Mouse (Mus musculus): ENCODE data around the gene Fpr3.
"Not testable (repeated sequence)": the region's sequence is repeated elsewhere in the genome, so short reads cannot be mapped to it uniquely, and the experiment has no call there.

Gene Fpr3

GRCm38 (mm10) chr17:17887774-17888248 is at the start of gene Fpr3, which contains the start of gene Fpr2:
Fpr3 (plus strand) TSS chr17:17887852.
Fpr2 (plus strand) TSS chr17:17887824.
- DNase-seq (ENCODE audit: low read depth, low spot score) = no peak

- DNase-seq (ENCODE audit: low read depth, low spot score) = peak; percentile 92
These were observed 49.5 kb upstream of the Fpr3 start for GRCm38 (mm10) chr17:17837919-17838701.

- no peak for DNase-seq (ENCODE audit: low read depth, low spot score)
These were observed 48.4 kb upstream of the Fpr3 start for GRCm38 (mm10) chr17:17839276-17839675.

GRCm38 (mm10) chr17:17840796-17841195 is 46.9 kb upstream of the Fpr3 start:
- no peak for DNase-seq (ENCODE audit: low read depth, low spot score)

- no peak for DNase-seq (ENCODE audit: low read depth, low spot score)
These were observed 44.0 kb upstream of the Fpr3 start for GRCm38 (mm10) chr17:17843534-17844261.

GRCm38 (mm10) chr17:17844606-17845005 is 43.0 kb upstream of the Fpr3 start:
- not testable (repeated sequence) for DNase-seq (ENCODE audit: low read depth, low spot score)

GRCm38 (mm10) chr17:17845187-17846027 is 42.2 kb upstream of the Fpr3 start:
- DNase-seq (ENCODE audit: low read depth, low spot score) = no peak

- DNase-seq (ENCODE audit: low read depth, low spot score) = no peak
These were observed 38.7 kb upstream of the Fpr3 start for GRCm38 (mm10) chr17:17848988-17849387.

- no peak for DNase-seq (ENCODE audit: low read depth, low spot score)
These were observed 37.5 kb upstream of the Fpr3 start for GRCm38 (mm10) chr17:17849906-17850712.

GRCm38 (mm10) chr17:17855064-17855838 is 32.4 kb upstream of the Fpr3 start, which contains the start of gene Has1:
Has1 (minus strand) TSS chr17:17855205.
- no peak for DNase-seq (ENCODE audit: low read depth, low spot score)

GRCm38 (mm10) chr17:17856612-17857011 is 31.0 kb upstream of the Fpr3 start:
- DNase-seq (ENCODE audit: low read depth, low spot score) = no peak

GRCm38 (mm10) chr17:17857446-17857845 is 30.2 kb upstream of the Fpr3 start:
- no peak for DNase-seq (ENCODE audit: low read depth, low spot score)

GRCm38 (mm10) chr17:17860110-17860509 is 27.5 kb upstream of the Fpr3 start:
- DNase-seq (ENCODE audit: low read depth, low spot score) = no peak

GRCm38 (mm10) chr17:17862360-17862759 is 25.3 kb upstream of the Fpr3 start:
- DNase-seq (ENCODE audit: low read depth, low spot score) = no peak

GRCm38 (mm10) chr17:17865168-17865567 is 22.5 kb upstream of the Fpr3 start:
- DNase-seq (ENCODE audit: low read depth, low spot score) = no peak

- DNase-seq (ENCODE audit: low read depth, low spot score) = no peak
These were observed 20.7 kb upstream of the Fpr3 start for GRCm38 (mm10) chr17:17866801-17867469.

- DNase-seq (ENCODE audit: low read depth, low spot score) = no peak
These were observed 16.6 kb upstream of the Fpr3 start for GRCm38 (mm10) chr17:17870892-17871550.

GRCm38 (mm10) chr17:17871697-17872096 is 16.0 kb upstream of the Fpr3 start:
- DNase-seq (ENCODE audit: low read depth, low spot score) = no peak

- DNase-seq (ENCODE audit: low read depth, low spot score) = no peak
These were observed 8.3 kb upstream of the Fpr3 start for GRCm38 (mm10) chr17:17879347-17879746.

All from mesoderm, embryonic 11.5 days (tissue).